Mouse (Mus musculus) forebrain, embryonic 13.5 days (tissue): ENCODE measurements around the gene Pfdn5. TPM values are rescaled to one million over a fixed set of nuclear protein-coding genes. Genes with fewer than 3 reads are reported as not detected.

ENCODE experiments used
- ATAC-seq: fragments of 200-750 bp; cut with Nextera tagmentation; 2 replicates; pipeline ENCODE4 v1.8.0; 2017
- H3K27ac ChIP-seq: fragments of 300-500 bp; sonication (generic); 2 replicates; pipeline ENCODE4 v1.5.1; 2015; ENCODE audit warnings: inconsistent platforms, mild to moderate bottlenecking, moderate library complexity
- H3K27me3 ChIP-seq: fragments of 300-500 bp; sonication (generic); 2 replicates; pipeline ENCODE4 v1.6.1; 2015; ENCODE audit warnings: mild to moderate bottlenecking, inconsistent platforms
- H3K36me3 ChIP-seq: fragments of 300-500 bp; sonication (generic); 2 replicates; pipeline ENCODE4 v1.6.1; 2015; ENCODE audit warnings: mild to moderate bottlenecking, inconsistent platforms; ENCODE audit not compliant: poor library complexity, severe bottlenecking
- H3K4me1 ChIP-seq: fragments of 300-500 bp; sonication (generic); 2 replicates; pipeline ENCODE4 v1.6.1; 2015; ENCODE audit warnings: inconsistent platforms
- H3K4me2 ChIP-seq: fragments of 300-500 bp; sonication (generic); 2 replicates; pipeline ENCODE4 v1.6.1; 2015; ENCODE audit warnings: inconsistent platforms, mild to moderate bottlenecking, moderate library complexity
- H3K4me3 ChIP-seq: fragments of 300-500 bp; sonication (generic); 2 replicates; pipeline ENCODE4 v1.5.1; 2015; ENCODE audit warnings: mild to moderate bottlenecking, inconsistent platforms
- H3K9ac ChIP-seq: fragments of 300-500 bp; sonication (generic); 2 replicates; pipeline ENCODE4 v1.6.1; 2015; ENCODE audit warnings: mild to moderate bottlenecking, inconsistent platforms
- H3K9me3 ChIP-seq: fragments of 300-500 bp; sonication (generic); replicated peaks from 2 replicates; pipeline ENCODE4 v1.6.1; 2016; ENCODE audit warnings: inconsistent platforms
- WGBS: fragments of 180-500 bp; shearing (Covaris S2); methylation state at CpG from one replicate; pipeline ENCODE4 v1.1.7; 2015; 5-methylcytosine and 5-hydroxymethylcytosine counted together
- polyA plus RNA-seq: library from polyadenylated mRNA; unstranded; fragments of >200 nt; fragmentation: Nextera tagmentation; extraction: Ambion mirVana; gene quantifications from 2 replicates; pipeline ENCODE4 v1.2.1, GENCODE M21; 2015

The Pfdn5 gene
- polyA plus RNA-seq, 1 experiment from 2014 or later, result 502 TPM

- no peak overlapping the region for H3K27ac ChIP-seq
- WGBS, result 76% methylated on average over 5 of the region's 5 CpGs
- H3K27me3 ChIP-seq, result no peaks in the 10 kb centered on the region
- H3K4me3 ChIP-seq, result no peak overlapping the region
- H3K4me2 ChIP-seq, result no peak overlapping the region
- no peak for ATAC-seq
- no peak overlapping the region for H3K9ac ChIP-seq
- no peaks in the 10 kb centered on the region for H3K4me1 ChIP-seq
- H3K9me3 ChIP-seq, result no peaks in the 10 kb centered on the region
- H3K36me3 ChIP-seq, result peaks cover 74% of the 10 kb centered on the region
Measured at GRCm38 (mm10) chr15:102339612-102340011, 13.7 kb downstream of the Pfdn5 start.

GRCm38 (mm10) chr15:102341580-102341979 is 15.7 kb downstream of the Pfdn5 start:
- Histone ChIP-seq H3K9me3 (no peaks in the 10 kb centered on the region), H3K27me3 (no peaks in the 10 kb centered on the region), H3K4me1 (no peaks in the 10 kb centered on the region), H3K27ac (no peak overlapping the region), H3K4me2 (no peak overlapping the region), H3K4me3 (no peak overlapping the region), H3K9ac (no peak overlapping the region), H3K36me3 (peaks cover 71% of the 10 kb centered on the region)
- no peak for ATAC-seq
- 12% methylated on average over 1 of the region's 1 CpGs for WGBS

GRCm38 (mm10) chr15:102344490-102344889 is 18.6 kb downstream of the Pfdn5 start:
- 96% methylated on average over 3 of the region's 3 CpGs for WGBS
- Histone ChIP-seq H3K27ac (no peak overlapping the region), H3K4me2 (no peak overlapping the region), H3K27me3 (no peaks in the 10 kb centered on the region), H3K4me3 (no peak overlapping the region), H3K4me1 (peaks cover under 1% of the 10 kb centered on the region), H3K36me3 (peaks cover 50% of the 10 kb centered on the region), H3K9ac (no peak overlapping the region), H3K9me3 (no peaks in the 10 kb centered on the region)
- no peak for ATAC-seq

GRCm38 (mm10) chr15:102346444-102346843 is 20.5 kb downstream of the Pfdn5 start:
- Histone ChIP-seq H3K4me1 (peaks cover 10% of the 10 kb centered on the region), H3K27ac (no peak overlapping the region), H3K4me2 (no peak overlapping the region), H3K9ac (no peak overlapping the region), H3K27me3 (no peaks in the 10 kb centered on the region), H3K4me3 (no peak overlapping the region), H3K9me3 (no peaks in the 10 kb centered on the region), H3K36me3 (peaks cover 38% of the 10 kb centered on the region)
- 89% methylated on average over 4 of the region's 4 CpGs for WGBS
- no peak for ATAC-seq

GRCm38 (mm10) chr15:102350138-102350941 is 24.4 kb downstream of the Pfdn5 start, which contains the start of gene Aaas:
TSS of gene Aaas (minus strand) at chr15:102350771.
- peak within 1 kb of the TSS; percentile 90 for H3K9ac ChIP-seq
- no peaks in the 10 kb centered on the region for H3K9me3 ChIP-seq
- WGBS, result under 1% methylated on average over 56 of the region's 56 CpGs
- peaks cover 21% of the 10 kb centered on the region for H3K36me3 ChIP-seq
- H3K27ac ChIP-seq, result peak within 1 kb of the TSS; percentile 54
- H3K4me2 ChIP-seq, result peak within 1 kb of the TSS; percentile 89
- peak; percentile 94 for ATAC-seq
- H3K4me3 ChIP-seq, result peak within 1 kb of the TSS; percentile 81
- H3K27me3 ChIP-seq, result no peaks in the 10 kb centered on the region; the same call in 1 of the 2 replicates
- H3K4me1 ChIP-seq, result peaks cover 14% of the 10 kb centered on the region

- ATAC-seq, result no peak; the same call in 1 of the 2 replicates
- WGBS, result 12% methylated on average over 11 of the region's 11 CpGs
Measured at GRCm38 (mm10) chr15:102350942-102351291, 25.0 kb downstream of the Pfdn5 start.

GRCm38 (mm10) chr15:102352177-102352576 is 26.3 kb downstream of the Pfdn5 start:
- no peak for ATAC-seq
- Histone ChIP-seq H3K9ac (no peak overlapping the region), H3K36me3 (peaks cover 2% of the 10 kb centered on the region; the same call in 1 of the 2 replicates), H3K27me3 (peaks cover 17% of the 10 kb centered on the region), H3K4me1 (peaks cover 22% of the 10 kb centered on the region), H3K27ac (no peak overlapping the region), H3K4me3 (no peak overlapping the region), H3K9me3 (no peaks in the 10 kb centered on the region), H3K4me2 (no peak overlapping the region)
- 55% methylated on average over 2 of the region's 2 CpGs for WGBS

More at GRCm38 (mm10) chr15:102350942-102351291, 25.0 kb downstream of the Pfdn5 start:
- Histone ChIP-seq H3K9me3 (no peaks in the 10 kb centered on the region), H3K4me1 (peaks cover 19% of the 10 kb centered on the region), H3K27me3 (peaks cover 5% of the 10 kb centered on the region), H3K9ac (peak overlapping the region; percentile 90), H3K27ac (no peak overlapping the region), H3K4me3 (peak overlapping the region; percentile 81), H3K36me3 (peaks cover 15% of the 10 kb centered on the region), H3K4me2 (peak overlapping the region; percentile 89)

- H3K36me3 ChIP-seq, result no peaks in the 10 kb centered on the region
- no peak overlapping the region for H3K27ac ChIP-seq
- H3K4me1 ChIP-seq, result peaks cover 31% of the 10 kb centered on the region
- no peaks in the 10 kb centered on the region for H3K9me3 ChIP-seq
- H3K9ac ChIP-seq, result no peak overlapping the region
- H3K4me2 ChIP-seq, result no peak overlapping the region
- no peak overlapping the region for H3K4me3 ChIP-seq
- 76% methylated on average over 2 of the region's 2 CpGs for WGBS
- no peak for ATAC-seq
- H3K27me3 ChIP-seq, result peaks cover 35% of the 10 kb centered on the region
Measured at GRCm38 (mm10) chr15:102353986-102354385, 28.1 kb downstream of the Pfdn5 start.

- peak; percentile 65 for ATAC-seq
- H3K27me3 ChIP-seq, result peaks cover 48% of the 10 kb centered on the region
Measured at GRCm38 (mm10) chr15:102355134-102355870, 29.4 kb downstream of the Pfdn5 start.

GRCm38 (mm10) chr15:102355871-102356441 is 30.0 kb downstream of the Pfdn5 start:
- peak overlapping the region; percentile 55 for H3K4me3 ChIP-seq
- whole genome bisulfite sequencing, result 2% methylated on average over 38 of the region's 38 CpGs
- peaks cover 49% of the 10 kb centered on the region for H3K27me3 ChIP-seq

More at GRCm38 (mm10) chr15:102355134-102355870, 29.4 kb downstream of the Pfdn5 start:
- Histone ChIP-seq H3K9ac (peak overlapping the region; percentile 74), H3K27ac (peak overlapping the region; percentile 57), H3K4me2 (peak overlapping the region; percentile 89), H3K4me3 (peak overlapping the region; percentile 55), H3K4me1 (peaks cover 24% of the 10 kb centered on the region), H3K36me3 (no peaks in the 10 kb centered on the region), H3K9me3 (no peaks in the 10 kb centered on the region)
- WGBS, result under 1% methylated on average over 45 of the region's 49 CpGs

GRCm38 (mm10) chr15:102356501-102357325 is 30.8 kb downstream of the Pfdn5 start:
- no peak overlapping the region for H3K9ac ChIP-seq
- H3K4me2 ChIP-seq, result peak overlapping the region; percentile 89; the same call in 1 of the 2 replicates
- peaks cover 49% of the 10 kb centered on the region for H3K27me3 ChIP-seq
- H3K4me3 ChIP-seq, result peak overlapping the region; percentile 55; the same call in 1 of the 2 replicates
- ATAC-seq, result no peak
- WGBS, result 31% methylated on average over 16 of the region's 16 CpGs
- no peaks in the 10 kb centered on the region for H3K36me3 ChIP-seq
- no peak overlapping the region for H3K27ac ChIP-seq
- peaks cover 20% of the 10 kb centered on the region for H3K4me1 ChIP-seq
- H3K9me3 ChIP-seq, result no peaks in the 10 kb centered on the region

More at GRCm38 (mm10) chr15:102355871-102356441, 30.0 kb downstream of the Pfdn5 start:
- Histone ChIP-seq H3K4me2 (peak overlapping the region; percentile 89), H3K9ac (peak overlapping the region; percentile 74), H3K36me3 (no peaks in the 10 kb centered on the region), H3K4me1 (peaks cover 23% of the 10 kb centered on the region), H3K9me3 (no peaks in the 10 kb centered on the region), H3K27ac (peak overlapping the region; percentile 57; the same call in 1 of the 2 replicates)
- ATAC-seq, result peak; percentile 43
